In the genomic region with DNA sequence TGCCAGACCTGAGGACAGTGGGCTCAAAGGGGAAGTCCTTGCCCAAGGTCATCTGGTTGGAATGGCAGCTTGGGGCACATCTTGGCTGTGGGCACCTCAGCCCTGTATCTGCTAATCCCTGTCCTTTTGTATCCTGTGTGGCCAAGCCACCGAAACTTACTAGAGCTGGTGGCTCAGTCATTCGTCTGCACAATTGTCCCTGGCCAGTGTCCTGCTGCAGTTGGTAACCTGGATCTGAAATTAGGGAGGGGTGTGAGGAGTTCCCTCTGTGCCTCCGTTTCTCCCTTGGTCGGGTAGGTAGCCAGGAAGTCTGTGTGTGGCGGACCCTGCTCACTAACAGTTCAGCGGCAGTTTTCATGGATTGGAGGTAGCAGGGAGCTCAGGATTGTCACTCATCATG, we compare ENCODE assay signal across 19 mouse cellular contexts. TPM values are rescaled to one million over a fixed set of nuclear protein-coding genes. Genes with fewer than 3 reads are reported as not detected.
"Had no signal": no experiment of that assay in that cellular context is flagged by ENCODE, and none has a peak within 500 bp of the region (broad histone marks: within the 10 kb centered on the region; RNA-seq: fewer than 3 reads in every experiment).

No protein-coding gene starts in this region.

- H3K4me2 ChIP-seq: lung, embryonic 15.5 days; midbrain, embryonic 11.5 days; midbrain, embryonic 13.5 days; midbrain, embryonic 15.5 days; neural tube, embryonic 12.5 days; stomach, embryonic 15.5 days had no signal

- H3K36me3 ChIP-seq: lung, embryonic 15.5 days; midbrain, embryonic 13.5 days; midbrain, embryonic 15.5 days; neural tube, embryonic 12.5 days; stomach, embryonic 15.5 days had no signal

- H3K4me1 ChIP-seq: lung, embryonic 15.5 days had no signal

- H3K9me3 ChIP-seq: lung, embryonic 15.5 days; midbrain, embryonic 13.5 days; midbrain, embryonic 15.5 days; neural tube, embryonic 12.5 days; stomach, embryonic 15.5 days had no signal

- H3K9ac ChIP-seq: lung, embryonic 15.5 days; midbrain, embryonic 13.5 days; midbrain, embryonic 15.5 days; neural tube, embryonic 12.5 days; stomach, embryonic 15.5 days had no signal

- DNase-seq: lung, adult 2 months; lung, postnatal 14 days; lung, postnatal 36 days; right cerebral cortex, postnatal 14 days; thymus, adult 2 months; thymus, postnatal 25 days; thymus, postnatal 4 days had no signal

- H3K27ac ChIP-seq: lung, embryonic 15.5 days; macrophage; midbrain, embryonic 13.5 days; midbrain, embryonic 15.5 days; neural tube, embryonic 12.5 days; stomach, embryonic 15.5 days; stomach, postnatal 0 days had no signal

- H3K4me3 ChIP-seq: lung, embryonic 15.5 days; megakaryocyte, embryonic 14.5 days; midbrain, embryonic 13.5 days; midbrain, embryonic 15.5 days; neural tube, embryonic 12.5 days; stomach, embryonic 15.5 days had no signal

- ATAC-seq: lung, postnatal 0 days; midbrain, embryonic 13.5 days; midbrain, embryonic 15.5 days had no signal

- H3K27me3 ChIP-seq: lung, embryonic 15.5 days; megakaryocyte, embryonic 14.5 days; midbrain, embryonic 13.5 days; midbrain, embryonic 15.5 days; neural tube, embryonic 12.5 days; stomach, embryonic 15.5 days had no signal

RNA-seq across cellular contexts. Expression of gene Efcab9, which starts 58.3 kb away (rescaled TPM):
- polyA plus RNA-seq: lung, adult 2 months; macrophage; midbrain, embryonic 15.5 days; midbrain, postnatal 0 days; neural tube, embryonic 14.5 days had no signal
